Mouse (Mus musculus): Measurements from ENCODE around the gene Ankfn1. TPM values are rescaled to one million over a fixed set of nuclear protein-coding genes. Genes with fewer than 3 reads are reported as not detected.
A peak's percentile ranks its signal among the peaks of the same experiment; 100 is the strongest.

Gene Ankfn1
- polyA plus RNA-seq, 1 experiment: 4.5 TPM

DNA sequence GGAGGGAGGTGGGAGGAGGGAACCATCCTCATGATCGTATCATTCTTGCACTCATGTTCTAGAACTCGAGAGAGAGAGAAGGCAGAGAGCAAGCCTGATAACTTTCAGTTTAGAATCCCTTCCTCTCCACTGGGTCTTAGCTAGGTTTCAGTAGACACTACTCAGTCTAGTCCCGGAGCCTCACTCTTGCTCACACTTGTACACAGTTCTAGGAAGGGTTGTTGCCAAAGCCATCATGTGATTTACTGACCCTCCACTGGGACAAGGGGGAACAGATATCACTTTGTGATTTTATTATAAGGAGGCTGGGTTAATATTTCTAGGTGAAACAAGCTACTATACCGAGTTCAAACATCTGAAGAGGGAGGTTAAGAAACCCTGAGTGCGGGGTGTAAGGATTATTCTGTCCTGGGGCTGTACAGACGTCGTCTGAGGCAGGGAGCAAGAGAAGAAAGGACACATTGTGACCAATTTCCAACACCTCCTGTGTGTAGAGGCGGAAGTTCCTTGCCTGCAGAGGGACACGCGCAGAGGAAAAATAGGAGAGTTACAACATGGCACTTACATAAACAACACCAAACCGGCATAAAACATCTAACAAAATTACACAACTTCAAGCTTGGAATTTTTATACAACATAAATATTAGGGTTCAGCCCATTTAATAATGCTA lies 356.6 kb downstream of the Ankfn1 start:
- Histone ChIP-seq H3K4me1 (ENCODE audit: control insufficient read depth, insufficient read depth, low read length) (no peaks in the 10 kb centered on the region), H3K4me3 (ENCODE audit: insufficient read depth, low read length) (no peak overlapping the region), H3K27ac (ENCODE audit: insufficient read depth, low read length) (no peak overlapping the region)
- no peak for TF ChIP-seq POLR2A (IDR thresholded peaks at IDR 0.05; ENCODE audit: extremely low read depth, insufficient read depth, low read length)

- no peak overlapping the region for H3K27ac ChIP-seq (ENCODE audit: insufficient read depth, low read length)
- no peaks in the 10 kb centered on the region for H3K4me1 ChIP-seq (ENCODE audit: control insufficient read depth, insufficient read depth, low read length)
- H3K4me3 ChIP-seq (ENCODE audit: insufficient read depth, low read length): no peak overlapping the region
- TF ChIP-seq CTCF (IDR thresholded peaks at IDR 0.05; ENCODE audit: extremely low read depth, insufficient read depth, low read length) (no peak), POLR2A (IDR thresholded peaks at IDR 0.05; ENCODE audit: extremely low read depth, insufficient read depth, low read length) (no peak)
These were observed 357.6 kb downstream of the Ankfn1 start for GRCm38 (mm10) chr11:89419863-89420262.

DNA sequence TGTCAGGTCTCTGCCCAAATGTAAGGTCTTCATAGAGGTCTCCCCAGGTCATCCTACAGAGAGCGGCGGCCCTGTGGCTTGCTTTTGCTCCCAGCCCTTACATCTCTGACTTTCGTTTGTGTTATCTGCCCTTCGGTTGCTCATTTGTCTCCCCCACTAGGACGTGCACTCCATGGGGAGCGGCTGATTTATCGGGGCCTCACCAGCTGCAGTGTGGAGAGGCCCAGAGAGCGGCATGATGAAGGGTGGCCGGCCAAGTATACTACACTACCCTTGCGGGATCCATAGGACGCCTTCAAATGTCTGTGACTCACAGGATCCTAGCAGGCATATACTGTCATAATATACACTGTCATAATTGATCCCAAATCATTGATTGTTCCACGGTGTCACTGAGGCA lies 358.8 kb downstream of the Ankfn1 start:
- Histone ChIP-seq H3K4me3 (ENCODE audit: insufficient read depth, low read length) (no peak overlapping the region), H3K4me1 (ENCODE audit: control insufficient read depth, insufficient read depth, low read length) (no peaks in the 10 kb centered on the region), H3K27ac (ENCODE audit: insufficient read depth, low read length) (no peak overlapping the region)
- no peak for TF ChIP-seq POLR2A (IDR thresholded peaks at IDR 0.05; ENCODE audit: extremely low read depth, insufficient read depth, low read length)
- no peak for TF ChIP-seq CTCF (IDR thresholded peaks at IDR 0.05; ENCODE audit: extremely low read depth, insufficient read depth, low read length)

GRCm38 (mm10) chr11:89416769-89417168 lies 360.7 kb downstream of the Ankfn1 start:
- no peak overlapping the region for H3K4me3 ChIP-seq (ENCODE audit: insufficient read depth, low read length)
- no peak for TF ChIP-seq CTCF (IDR thresholded peaks at IDR 0.05; ENCODE audit: extremely low read depth, insufficient read depth, low read length)
- no peak for TF ChIP-seq POLR2A (IDR thresholded peaks at IDR 0.05; ENCODE audit: extremely low read depth, insufficient read depth, low read length)
- no peak overlapping the region for H3K27ac ChIP-seq (ENCODE audit: insufficient read depth, low read length)
- no peaks in the 10 kb centered on the region for H3K4me1 ChIP-seq (ENCODE audit: control insufficient read depth, insufficient read depth, low read length)

DNA sequence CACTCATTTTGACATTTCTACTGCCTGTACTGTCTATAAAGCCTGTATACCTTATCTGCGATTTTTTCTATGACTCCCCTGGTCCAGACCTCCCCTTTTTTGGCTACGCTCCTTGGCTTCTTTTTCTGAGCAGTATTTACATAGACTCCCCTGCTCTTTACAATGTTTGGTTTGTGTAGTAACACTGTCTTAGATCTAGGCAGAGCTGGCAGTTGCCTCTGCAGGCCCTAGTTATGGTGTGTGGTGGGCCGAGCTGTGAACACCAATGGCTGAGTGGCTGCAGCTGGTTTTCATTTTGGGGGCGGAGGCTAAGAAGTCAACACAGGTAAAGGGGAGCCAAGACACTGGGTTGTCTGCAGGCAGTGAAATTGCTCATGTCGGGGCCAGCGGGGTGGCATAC lies 368.7 kb downstream of the Ankfn1 start:
- no peak for TF ChIP-seq POLR2A (IDR thresholded peaks at IDR 0.05; ENCODE audit: extremely low read depth, insufficient read depth, low read length)
- no peak for TF ChIP-seq CTCF (IDR thresholded peaks at IDR 0.05; ENCODE audit: extremely low read depth, insufficient read depth, low read length)
- no peak overlapping the region for H3K4me3 ChIP-seq (ENCODE audit: insufficient read depth, low read length)
- H3K4me1 ChIP-seq (ENCODE audit: control insufficient read depth, insufficient read depth, low read length): no peaks in the 10 kb centered on the region
- no peak overlapping the region for H3K27ac ChIP-seq (ENCODE audit: insufficient read depth, low read length)

GRCm38 (mm10) chr11:89404489-89404888 lies 373.0 kb downstream of the Ankfn1 start:
- H3K4me1 ChIP-seq (ENCODE audit: control insufficient read depth, insufficient read depth, low read length): no peaks in the 10 kb centered on the region
- no peak overlapping the region for H3K27ac ChIP-seq (ENCODE audit: insufficient read depth, low read length)
- H3K4me3 ChIP-seq (ENCODE audit: insufficient read depth, low read length): no peak overlapping the region
- TF ChIP-seq CTCF (IDR thresholded peaks at IDR 0.05; ENCODE audit: extremely low read depth, insufficient read depth, low read length) (0 out of 2 replicates have a peak, but pooled peaks have one; percentile 13), POLR2A (IDR thresholded peaks at IDR 0.05; ENCODE audit: extremely low read depth, insufficient read depth, low read length) (no peak)

- no peak for TF ChIP-seq POLR2A (IDR thresholded peaks at IDR 0.05; ENCODE audit: extremely low read depth, insufficient read depth, low read length)
- TF ChIP-seq CTCF (IDR thresholded peaks at IDR 0.05; ENCODE audit: extremely low read depth, insufficient read depth, low read length): no peak
- Histone ChIP-seq H3K27ac (ENCODE audit: insufficient read depth, low read length) (no peak overlapping the region), H3K4me1 (ENCODE audit: control insufficient read depth, insufficient read depth, low read length) (no peaks in the 10 kb centered on the region), H3K4me3 (ENCODE audit: insufficient read depth, low read length) (no peak overlapping the region)
These were observed 374.0 kb downstream of the Ankfn1 start for GRCm38 (mm10) chr11:89403436-89403835.

- Histone ChIP-seq H3K27ac (ENCODE audit: insufficient read depth, low read length) (no peak overlapping the region), H3K4me3 (ENCODE audit: insufficient read depth, low read length) (no peak overlapping the region), H3K4me1 (ENCODE audit: control insufficient read depth, insufficient read depth, low read length) (no peaks in the 10 kb centered on the region)
- no peak for TF ChIP-seq POLR2A (IDR thresholded peaks at IDR 0.05; ENCODE audit: extremely low read depth, insufficient read depth, low read length)
- TF ChIP-seq CTCF (IDR thresholded peaks at IDR 0.05; ENCODE audit: extremely low read depth, insufficient read depth, low read length): no peak
These were observed 388.6 kb downstream of the Ankfn1 start for GRCm38 (mm10) chr11:89388851-89389250.

GRCm38 (mm10) chr11:89382634-89383009 lies 394.8 kb downstream of the Ankfn1 start:
- H3K27ac ChIP-seq (ENCODE audit: insufficient read depth, low read length): no peak overlapping the region
- no peak for TF ChIP-seq POLR2A (IDR thresholded peaks at IDR 0.05; ENCODE audit: extremely low read depth, insufficient read depth, low read length)
- no peak for TF ChIP-seq CTCF (IDR thresholded peaks at IDR 0.05; ENCODE audit: extremely low read depth, insufficient read depth, low read length)
- no peak overlapping the region for H3K4me3 ChIP-seq (ENCODE audit: insufficient read depth, low read length)
- H3K4me1 ChIP-seq (ENCODE audit: control insufficient read depth, insufficient read depth, low read length): no peaks in the 10 kb centered on the region

- TF ChIP-seq CTCF (IDR thresholded peaks at IDR 0.05; ENCODE audit: extremely low read depth, insufficient read depth, low read length): no peak
- no peak for TF ChIP-seq POLR2A (IDR thresholded peaks at IDR 0.05; ENCODE audit: extremely low read depth, insufficient read depth, low read length)
- Histone ChIP-seq H3K4me3 (ENCODE audit: insufficient read depth, low read length) (no peak overlapping the region), H3K4me1 (ENCODE audit: control insufficient read depth, insufficient read depth, low read length) (no peaks in the 10 kb centered on the region), H3K27ac (ENCODE audit: insufficient read depth, low read length) (no peak overlapping the region)
These were observed 395.4 kb downstream of the Ankfn1 start for GRCm38 (mm10) chr11:89381782-89382633.
